Mouse (Mus musculus): ENCODE measurements at regions not wholly inside any gene's neighbourhood (a gene's known extent, or its start where the extent isn't known, plus 50 kb on each side); places are given as distances from the start of the nearest gene placed in this dataset.

DNA sequence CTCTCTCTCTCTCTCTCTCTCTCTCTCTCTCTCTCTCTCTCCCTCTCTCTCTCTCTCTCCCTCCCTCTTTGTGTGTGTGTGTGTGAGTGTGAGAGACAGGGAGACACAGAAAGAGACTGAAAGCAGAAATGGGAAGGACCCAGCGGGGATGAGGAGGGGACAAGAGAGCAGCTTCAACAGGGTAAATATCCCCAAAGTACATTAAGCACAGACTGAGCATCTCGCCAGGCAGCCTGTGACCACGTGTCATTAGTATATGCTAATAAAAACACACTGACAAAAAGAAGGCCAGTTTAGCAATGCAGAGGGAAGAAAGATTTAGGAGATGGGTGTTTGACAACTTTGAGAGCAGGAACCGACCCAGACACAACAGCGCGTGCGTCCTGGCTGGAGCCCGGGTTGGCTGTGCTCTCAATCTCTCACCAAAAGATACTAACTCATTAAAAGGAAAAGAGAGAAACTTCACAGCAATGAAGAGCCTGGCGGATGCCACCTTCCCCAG, 648.2 kb upstream of the 3110018I06Rik start:
- no peak for ATAC-seq (ENCODE audit: insufficient number of reproducible peaks, low FRiP score, low TSS enrichment)

GRCm38 (mm10) chr12:106841996-106842395, 646.4 kb upstream of the 3110018I06Rik start:
- ATAC-seq (ENCODE audit: insufficient number of reproducible peaks, low FRiP score, low TSS enrichment): no peak

DNA sequence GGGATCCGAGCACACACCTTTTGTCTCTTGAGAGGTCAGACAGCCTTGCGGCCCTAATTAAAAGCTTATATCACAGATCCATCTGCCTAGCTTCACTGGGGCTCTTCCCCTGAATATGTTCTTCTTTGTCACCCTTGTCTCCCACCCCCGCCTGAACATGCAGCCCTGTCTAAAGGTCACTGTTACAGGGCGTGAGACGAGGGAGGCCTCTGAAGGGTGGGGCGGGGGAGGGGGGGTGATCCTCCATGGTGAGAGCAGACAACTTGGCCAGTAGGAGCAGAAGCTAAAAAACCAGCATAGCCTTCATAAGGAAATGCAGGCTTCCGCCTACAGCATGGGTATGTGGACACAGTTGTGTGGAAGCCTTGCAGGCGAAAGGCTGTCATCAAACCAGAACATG, 646.0 kb upstream of the 3110018I06Rik start:
- no peak for ATAC-seq (ENCODE audit: insufficient number of reproducible peaks, low FRiP score, low TSS enrichment)

DNA sequence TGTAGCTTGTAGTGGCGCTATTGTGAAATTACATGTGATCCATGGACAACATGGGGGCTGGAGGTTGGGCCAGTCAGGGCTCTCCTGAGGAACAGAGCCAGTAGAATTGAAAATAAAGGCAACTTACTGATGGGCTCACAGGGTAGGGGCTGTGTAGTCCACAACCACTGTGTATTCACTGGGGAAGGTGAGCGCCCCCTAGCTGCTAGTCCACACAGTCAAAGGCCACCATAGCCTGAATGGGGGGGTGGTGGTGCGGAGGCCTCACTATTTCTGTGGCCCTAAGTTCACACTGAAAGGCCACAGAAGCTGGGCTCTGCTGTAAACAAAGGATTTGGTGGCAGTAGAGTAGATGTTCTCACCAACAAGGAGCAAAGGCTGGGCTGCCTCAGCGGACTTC, 636.8 kb upstream of the 3110018I06Rik start:
- ATAC-seq (ENCODE audit: insufficient number of reproducible peaks, low FRiP score, low TSS enrichment): no peak

GRCm38 (mm10) chr12:106852736-106853135, 635.7 kb upstream of the 3110018I06Rik start:
- no peak for ATAC-seq (ENCODE audit: insufficient number of reproducible peaks, low FRiP score, low TSS enrichment)

DNA sequence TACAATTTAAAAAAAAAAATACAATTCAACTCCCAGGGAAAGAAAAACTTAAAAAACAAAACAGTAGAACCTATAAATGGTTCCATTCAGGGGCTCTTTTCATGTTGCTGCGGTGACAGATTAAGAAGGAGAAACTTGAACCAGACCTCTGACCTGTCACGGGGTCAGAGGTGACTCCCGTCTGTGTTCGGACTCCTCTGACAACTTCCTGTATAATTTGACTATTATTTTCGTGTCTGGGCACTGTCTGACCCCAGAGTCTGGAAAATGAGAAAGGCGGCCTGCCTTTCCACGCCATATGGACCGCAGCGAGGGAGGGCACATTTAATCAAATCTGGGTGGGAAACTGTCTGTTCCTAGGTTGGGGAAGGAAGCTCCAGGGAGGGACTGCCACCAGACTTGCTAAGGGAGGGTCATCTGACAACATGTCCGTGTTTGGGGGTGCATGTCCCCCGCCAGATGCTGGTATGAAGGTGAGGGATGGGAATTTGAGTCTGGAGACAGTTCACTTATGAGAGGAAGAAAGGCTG, 634.7 kb upstream of the 3110018I06Rik start:
- no peak for ATAC-seq (ENCODE audit: insufficient number of reproducible peaks, low FRiP score, low TSS enrichment)

- no peak for ATAC-seq (ENCODE audit: insufficient number of reproducible peaks, low FRiP score, low TSS enrichment)
Measured at GRCm38 (mm10) chr12:106855520-106855919, 632.9 kb upstream of the 3110018I06Rik start.

DNA sequence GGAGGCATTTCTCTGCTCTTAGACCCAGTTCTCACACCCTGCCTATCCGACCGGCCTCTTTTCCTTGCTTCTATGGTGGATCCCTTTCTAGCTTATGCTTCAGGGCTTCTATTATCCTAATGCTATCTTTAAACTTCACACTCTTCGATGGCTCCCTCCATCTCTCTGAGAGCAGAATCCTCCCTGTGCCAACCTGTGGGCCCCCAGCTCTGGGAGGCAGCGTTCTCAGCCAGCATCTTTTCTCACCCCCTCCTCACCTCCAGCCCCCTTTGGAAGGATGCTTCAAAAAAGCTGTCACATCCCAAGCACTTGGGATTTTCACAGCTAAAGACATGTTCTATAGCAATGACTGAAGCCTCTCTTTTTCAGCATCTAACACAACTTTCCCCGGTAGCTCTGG, 626.8 kb upstream of the 3110018I06Rik start:
- ATAC-seq (ENCODE audit: insufficient number of reproducible peaks, low FRiP score, low TSS enrichment): no peak

GRCm38 (mm10) chr12:106864076-106864475, 624.4 kb upstream of the 3110018I06Rik start:
- no peak for ATAC-seq (ENCODE audit: insufficient number of reproducible peaks, low FRiP score, low TSS enrichment)

DNA sequence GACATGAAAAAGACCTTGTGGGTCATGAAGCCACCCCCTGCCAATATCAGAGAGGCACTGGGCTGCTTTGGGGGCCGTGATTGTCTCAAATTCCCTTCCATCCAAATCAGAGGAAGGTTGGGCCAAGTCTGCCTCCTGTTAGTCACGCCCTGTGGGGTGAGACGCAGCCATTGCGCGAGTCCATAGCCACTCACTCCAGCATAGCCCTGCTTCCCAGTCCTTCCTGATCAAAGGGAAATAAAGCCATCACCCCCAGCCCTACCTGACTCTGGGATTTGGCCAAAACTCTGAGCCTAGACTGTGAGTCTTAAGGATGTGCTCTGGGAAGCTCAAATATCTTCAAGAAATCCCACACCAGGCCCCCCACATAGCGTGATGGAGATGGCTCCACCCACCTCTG, 620.4 kb upstream of the 3110018I06Rik start:
- ATAC-seq (ENCODE audit: insufficient number of reproducible peaks, low FRiP score, low TSS enrichment): no peak

DNA sequence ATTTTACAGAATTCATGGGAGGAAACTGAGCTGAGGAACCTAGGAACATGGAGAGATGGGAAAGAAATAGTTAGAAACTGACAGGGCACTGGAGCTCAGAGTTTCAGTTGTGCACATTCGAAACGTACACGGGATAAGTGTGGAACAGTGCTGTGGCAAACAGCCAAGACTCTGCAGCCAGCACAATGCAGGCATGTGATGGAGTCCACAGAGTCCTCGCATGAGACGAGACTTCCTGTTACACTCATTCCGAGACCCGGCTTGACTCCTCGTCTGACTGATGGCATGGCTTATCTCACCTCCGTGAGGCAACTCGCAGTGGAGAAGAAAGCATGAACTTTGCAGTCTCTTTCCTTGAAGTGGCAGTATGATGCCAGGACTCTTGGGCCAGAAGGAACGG, 617.0 kb upstream of the 3110018I06Rik start:
- no peak for ATAC-seq (ENCODE audit: insufficient number of reproducible peaks, low FRiP score, low TSS enrichment)

- no peak for ATAC-seq (ENCODE audit: insufficient number of reproducible peaks, low FRiP score, low TSS enrichment)
Measured at GRCm38 (mm10) chr12:106872966-106873730, 615.3 kb upstream of the 3110018I06Rik start.

GRCm38 (mm10) chr12:106890319-106890718, 598.1 kb upstream of the 3110018I06Rik start:
- ATAC-seq (ENCODE audit: insufficient number of reproducible peaks, low FRiP score, low TSS enrichment): no peak

GRCm38 (mm10) chr12:106894061-106894460, 594.4 kb upstream of the 3110018I06Rik start:
- no peak for ATAC-seq (ENCODE audit: insufficient number of reproducible peaks, low FRiP score, low TSS enrichment)

GRCm38 (mm10) chr12:106904202-106904601, 584.2 kb upstream of the 3110018I06Rik start:
- ATAC-seq (ENCODE audit: insufficient number of reproducible peaks, low FRiP score, low TSS enrichment): no peak

GRCm38 (mm10) chr12:106912782-106913181, 575.6 kb upstream of the 3110018I06Rik start:
- no peak for ATAC-seq (ENCODE audit: insufficient number of reproducible peaks, low FRiP score, low TSS enrichment)

DNA sequence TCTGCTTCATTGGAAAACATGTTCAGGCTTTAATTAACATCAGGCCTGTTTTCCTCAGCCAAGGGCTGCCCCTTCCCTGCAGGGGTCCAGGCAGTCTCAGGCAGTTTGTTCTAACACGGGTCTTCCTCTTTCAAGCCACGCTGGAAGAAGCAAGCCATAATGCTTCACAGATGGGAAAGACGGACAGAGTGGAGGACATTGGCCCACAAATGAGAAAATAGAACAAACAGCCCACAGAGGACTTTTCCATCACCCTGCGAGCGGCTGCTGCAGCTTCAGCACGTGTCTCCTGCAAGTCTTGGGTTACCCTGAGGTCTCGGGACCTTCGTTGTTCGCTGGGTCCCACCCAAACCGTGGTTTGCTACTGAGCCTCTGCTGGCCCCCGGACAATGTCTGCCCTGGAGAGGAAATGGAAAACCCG, 565.9 kb upstream of the 3110018I06Rik start:
- ATAC-seq (ENCODE audit: insufficient number of reproducible peaks, low FRiP score, low TSS enrichment): no peak

- ATAC-seq (ENCODE audit: insufficient number of reproducible peaks, low FRiP score, low TSS enrichment): no peak
Measured at GRCm38 (mm10) chr12:106928389-106928788, 560.0 kb upstream of the 3110018I06Rik start.

DNA sequence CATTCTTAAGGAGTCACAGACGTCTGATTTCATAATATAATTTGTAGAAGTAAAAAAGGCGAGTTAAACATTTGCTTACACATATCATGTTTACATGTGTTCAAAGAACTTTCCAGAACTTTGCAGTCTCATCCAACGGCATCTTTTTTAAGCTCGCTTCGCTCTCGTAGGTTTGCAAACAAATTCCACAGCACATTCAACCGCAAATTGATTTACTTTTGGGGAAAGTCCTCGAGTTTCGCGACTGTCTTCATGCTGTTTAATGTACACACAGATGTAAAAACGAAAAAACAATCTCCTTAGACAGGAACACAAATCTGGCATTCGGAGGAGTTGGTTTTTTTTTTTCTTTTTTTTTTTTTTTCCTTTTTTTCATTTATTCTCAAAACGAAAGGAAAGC, 559.3 kb upstream of the 3110018I06Rik start:
- no peak for ATAC-seq (ENCODE audit: insufficient number of reproducible peaks, low FRiP score, low TSS enrichment)

- ATAC-seq (ENCODE audit: insufficient number of reproducible peaks, low FRiP score, low TSS enrichment): no peak
Measured at GRCm38 (mm10) chr12:106931591-106931990, 556.8 kb upstream of the 3110018I06Rik start.

DNA sequence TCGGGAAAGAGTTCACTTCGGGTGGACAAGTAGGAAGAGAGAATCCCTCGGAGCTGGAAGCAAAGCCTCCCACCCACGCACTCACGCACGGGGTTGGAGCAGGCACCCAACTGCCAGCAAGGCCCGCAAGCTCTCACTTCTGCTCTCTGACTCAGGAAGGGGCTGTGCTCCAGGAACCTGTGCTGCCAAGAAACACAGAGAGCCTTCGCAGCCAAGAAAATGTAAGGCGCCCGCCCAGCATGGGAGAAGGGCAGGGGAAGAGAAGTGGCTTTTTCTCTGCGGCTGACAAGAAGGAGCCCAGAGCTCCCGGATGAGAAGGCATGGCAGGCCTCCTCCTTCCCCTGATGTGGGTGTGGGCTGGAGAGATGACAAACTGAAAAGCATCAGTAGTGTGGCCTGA, 549.1 kb upstream of the 3110018I06Rik start:
- peak; percentile 53 for ATAC-seq (ENCODE audit: insufficient number of reproducible peaks, low FRiP score, low TSS enrichment)

DNA sequence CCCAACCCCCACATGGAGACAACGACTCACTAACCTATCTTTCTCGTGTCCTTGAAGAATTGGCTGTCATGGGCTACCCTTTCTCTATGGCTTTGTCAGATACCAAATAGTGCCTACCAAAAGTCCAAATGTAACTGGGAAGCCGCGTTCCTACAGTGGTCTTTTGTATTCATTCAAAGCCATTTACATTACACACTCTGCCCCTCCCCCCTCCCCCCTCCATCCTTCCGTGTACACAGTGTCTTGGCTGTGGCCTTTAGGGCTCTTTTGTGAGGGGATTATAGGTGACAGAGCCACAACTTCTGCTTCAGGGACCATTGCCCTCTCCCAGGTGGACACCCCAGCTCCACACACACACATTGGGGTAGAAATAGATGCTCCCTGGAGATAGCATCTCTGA, 544.6 kb upstream of the 3110018I06Rik start:
- no peak for ATAC-seq (ENCODE audit: insufficient number of reproducible peaks, low FRiP score, low TSS enrichment)
